Mouse (Mus musculus) left cerebral cortex, postnatal 4 days (tissue): Measurements from ENCODE around the gene 9130023H24Rik. TPM values are rescaled to one million over a fixed set of nuclear protein-coding genes. Genes with fewer than 3 reads are reported as not detected.

Experiments
- DNase-seq: peaks from one replicate; pipeline ENCODE4 v3.0.0-alpha.2; 2022
- intact Hi-C: fragments of 180-260 bp; cut with DNase I; formaldehyde crosslinking; loops from one replicate; pipeline ENCODE4 v1.15.1; 2025
- total RNA-seq, 2 experiments: library from RNA; stranded (reverse); gene quantifications; 2 replicates each; pipeline ENCODE4 v1.2.3; 2021

Gene 9130023H24Rik
- total RNA-seq, 2 experiments from 2014 or later, result 5.0 to 5.2 TPM

GRCm38 (mm10) chr7:128205695-128206094, 32.1 kb downstream of the 9130023H24Rik start:
- intact Hi-C loops, result loop anchor here (5.0 kb wide), 1 partner anchor 218 kb away; no protein-coding TSS in a partner anchor
- DNase-seq, result no peak

GRCm38 (mm10) chr7:128204179-128204578, 33.7 kb downstream of the 9130023H24Rik start:
- intact Hi-C loops, result no loop called here
- DNase-seq, result no peak

- DNase-seq, result no peak
- intact Hi-C loops, result no loop called here
Measured at GRCm38 (mm10) chr7:128203071-128203470, 34.8 kb downstream of the 9130023H24Rik start.

- intact Hi-C loops, result no loop called here
- no peak for DNase-seq
Measured at GRCm38 (mm10) chr7:128201607-128202006, 36.2 kb downstream of the 9130023H24Rik start.

Other genes with a start within 250 kb of the 9130023H24Rik start
- gene Pycard, start 244.2 kb downstream of the 9130023H24Rik start, total RNA-seq, result 1 to 10 TPM; 2.4 to 3.3 TPM
- gene Trim72, start 234.1 kb downstream of the 9130023H24Rik start, total RNA-seq, result under 1 TPM; 0.26 to 0.56 TPM
- 1 to 10 TPM; 2.1 to 2.2 TPM for gene Itgam, start 175.4 kb downstream of the 9130023H24Rik start, total RNA-seq
- not detected for gene Gm49368, start 175.3 kb downstream of the 9130023H24Rik start, total RNA-seq
- gene Itgax, start 108.5 kb downstream of the 9130023H24Rik start, total RNA-seq, result under 1 TPM; 0.44 to 0.48 TPM
- gene Itgad, start 83.7 kb downstream of the 9130023H24Rik start, total RNA-seq, result under 1 TPM; 0.22 to 0.66 TPM
- gene Cox6a2, start 31.6 kb downstream of the 9130023H24Rik start, total RNA-seq, result 1 to 10 TPM; 3.2 TPM
- 10 to 100 TPM; 10.3 to 11.2 TPM for gene Armc5, start 689 bp downstream of the 9130023H24Rik start, total RNA-seq
- gene Tgfb1i1, start 8.8 kb upstream of the 9130023H24Rik start, total RNA-seq, result 10 to 100 TPM; 36.9 to 37.6 TPM
- gene Slc5a2, start 27.6 kb upstream of the 9130023H24Rik start, total RNA-seq, result not detected
- gene BC017158, start 60.1 kb upstream of the 9130023H24Rik start, total RNA-seq, result 10 to 100 TPM; 23.4 to 27.8 TPM
- gene Rgs10, start 180.7 kb upstream of the 9130023H24Rik start, total RNA-seq, result 10 to 100 TPM; 34.3 to 41.2 TPM
- 100 to 1,000 TPM; 112 to 115 TPM for gene Tial1, start 223.7 kb upstream of the 9130023H24Rik start, total RNA-seq